Mouse (Mus musculus): ENCODE data around the gene Akt1. TPM values are rescaled to one million over a fixed set of nuclear protein-coding genes. Genes with fewer than 3 reads are reported as not detected.

Gene Akt1
- polyA plus RNA-seq, 1 experiment from 2014 or later, result 154 TPM

GRCm38 (mm10) chr12:112617898-112618380, 56.7 kb downstream of the Akt1 start:
- Histone ChIP-seq H3K9me3 (replicated peaks) (no peaks in the 10 kb centered on the region), H3K27me3 (peaks cover 48% of the 10 kb centered on the region), H3K4me2 (replicated peaks) (no peak overlapping the region), H3K27ac (no peak overlapping the region), H3K36me3 (no peaks in the 10 kb centered on the region), H3K4me3 (no peak overlapping the region), H3K9ac (no peak overlapping the region), H3K4me1 (peaks cover 25% of the 10 kb centered on the region)
- no peak for ATAC-seq (ENCODE audit: low FRiP score)
- 11% methylated on average over 8 of the region's 8 CpGs for WGBS

GRCm38 (mm10) chr12:112617184-112617583, 57.5 kb downstream of the Akt1 start:
- H3K4me2 ChIP-seq (replicated peaks), result no peak overlapping the region
- no peaks in the 10 kb centered on the region for H3K36me3 ChIP-seq
- ATAC-seq (ENCODE audit: low FRiP score), result no peak
- peaks cover 23% of the 10 kb centered on the region for H3K4me1 ChIP-seq
- WGBS, result 81% methylated on average over 11 of the region's 11 CpGs
- H3K27me3 ChIP-seq, result peaks cover 41% of the 10 kb centered on the region
- no peaks in the 10 kb centered on the region for H3K9me3 ChIP-seq (replicated peaks)
- no peak overlapping the region for H3K4me3 ChIP-seq
- no peak overlapping the region for H3K9ac ChIP-seq
- no peak overlapping the region for H3K27ac ChIP-seq

- Histone ChIP-seq H3K36me3 (no peaks in the 10 kb centered on the region), H3K4me3 (no peak overlapping the region), H3K4me1 (peaks cover 23% of the 10 kb centered on the region), H3K4me2 (replicated peaks) (no peak overlapping the region), H3K9me3 (replicated peaks) (no peaks in the 10 kb centered on the region), H3K9ac (no peak overlapping the region), H3K27me3 (peaks cover 36% of the 10 kb centered on the region), H3K27ac (no peak overlapping the region)
- WGBS, result 52% methylated on average over 9 of the region's 9 CpGs
- no peak for ATAC-seq (ENCODE audit: low FRiP score)
Observed at GRCm38 (mm10) chr12:112616668-112617067, 58.0 kb downstream of the Akt1 start.

GRCm38 (mm10) chr12:112609031-112609430, 65.7 kb downstream of the Akt1 start:
- H3K9ac ChIP-seq, result no peak overlapping the region
- no peak overlapping the region for H3K4me2 ChIP-seq (replicated peaks)
- ATAC-seq (ENCODE audit: low FRiP score), result no peak
- H3K4me1 ChIP-seq, result peaks cover 10% of the 10 kb centered on the region
- H3K9me3 ChIP-seq (replicated peaks), result no peaks in the 10 kb centered on the region
- no peaks in the 10 kb centered on the region for H3K36me3 ChIP-seq
- H3K27me3 ChIP-seq, result no peaks in the 10 kb centered on the region
- H3K27ac ChIP-seq, result no peak overlapping the region
- WGBS, result 89% methylated on average over 10 of the region's 10 CpGs
- no peak overlapping the region for H3K4me3 ChIP-seq

- H3K4me1 ChIP-seq, result peaks cover 10% of the 10 kb centered on the region
- H3K9ac ChIP-seq, result no peak overlapping the region
- H3K9me3 ChIP-seq (replicated peaks), result no peaks in the 10 kb centered on the region
- WGBS, result 71% methylated on average over 6 of the region's 6 CpGs
- H3K27ac ChIP-seq, result no peak overlapping the region
- H3K27me3 ChIP-seq, result no peaks in the 10 kb centered on the region
- H3K36me3 ChIP-seq, result no peaks in the 10 kb centered on the region
- no peak overlapping the region for H3K4me3 ChIP-seq
- H3K4me2 ChIP-seq (replicated peaks), result no peak overlapping the region
- no peak for ATAC-seq (ENCODE audit: low FRiP score)
Observed at GRCm38 (mm10) chr12:112606998-112607397, 67.7 kb downstream of the Akt1 start.

GRCm38 (mm10) chr12:112605766-112606165, 68.9 kb downstream of the Akt1 start:
- H3K9ac ChIP-seq, result no peak overlapping the region
- no peaks in the 10 kb centered on the region for H3K36me3 ChIP-seq
- no peak overlapping the region for H3K27ac ChIP-seq
- H3K4me3 ChIP-seq, result no peak overlapping the region
- H3K4me1 ChIP-seq, result peaks cover 10% of the 10 kb centered on the region
- H3K27me3 ChIP-seq, result no peaks in the 10 kb centered on the region
- no peaks in the 10 kb centered on the region for H3K9me3 ChIP-seq (replicated peaks)
- no peak overlapping the region for H3K4me2 ChIP-seq (replicated peaks)
- peak; percentile 46; the same call in 1 of the 2 replicates for ATAC-seq (ENCODE audit: low FRiP score)
- 48% methylated on average over 6 of the region's 6 CpGs for WGBS

GRCm38 (mm10) chr12:112604709-112605649, 69.7 kb downstream of the Akt1 start:
- ATAC-seq (ENCODE audit: low FRiP score), result peak; percentile 59
- H3K9ac ChIP-seq, result no peak overlapping the region
- peaks cover 10% of the 10 kb centered on the region for H3K4me1 ChIP-seq
- H3K4me2 ChIP-seq (replicated peaks), result no peak overlapping the region
- no peak overlapping the region for H3K4me3 ChIP-seq
- no peaks in the 10 kb centered on the region for H3K27me3 ChIP-seq
- WGBS, result 60% methylated on average over 20 of the region's 20 CpGs
- H3K27ac ChIP-seq, result no peak overlapping the region
- H3K9me3 ChIP-seq (replicated peaks), result no peaks in the 10 kb centered on the region
- H3K36me3 ChIP-seq, result no peaks in the 10 kb centered on the region

GRCm38 (mm10) chr12:112604022-112604421, 70.7 kb downstream of the Akt1 start:
- no peak overlapping the region for H3K4me2 ChIP-seq (replicated peaks)
- H3K27ac ChIP-seq, result no peak overlapping the region
- H3K4me1 ChIP-seq, result peaks cover 10% of the 10 kb centered on the region
- no peak overlapping the region for H3K4me3 ChIP-seq
- ATAC-seq (ENCODE audit: low FRiP score), result no peak
- H3K9ac ChIP-seq, result no peak overlapping the region
- no peaks in the 10 kb centered on the region for H3K9me3 ChIP-seq (replicated peaks)
- no peaks in the 10 kb centered on the region for H3K36me3 ChIP-seq
- 86% methylated on average over 5 of the region's 5 CpGs for WGBS
- H3K27me3 ChIP-seq, result no peaks in the 10 kb centered on the region; the same call in 1 of the 2 replicates

Small RNAs within 50 kb of the gene (microRNA-seq; reads per million reads assigned to microRNA genes)
- gene Mir6939, result not detected

Other genes starting within 250 kb of the Akt1 start
- gene A530016L24Rik, start 185.4 kb downstream of the Akt1 start, polyA plus RNA-seq (2016; fragmentation: Nextera tagmentation; extraction: Ambion mirVana), result 0.13 TPM in 1 of 2 replicates, not detected in the other
- 14.6 and 16.1 TPM in 2 replicates for gene Tmem179, start 158.1 kb downstream of the Akt1 start, polyA plus RNA-seq (2016; fragmentation: Nextera tagmentation; extraction: Ambion mirVana)
- gene Inf2, start 86.1 kb downstream of the Akt1 start, polyA plus RNA-seq (2016; fragmentation: Nextera tagmentation; extraction: Ambion mirVana), result 1.5 and 2.1 TPM in 2 replicates
- gene Adssl1, start 54.8 kb downstream of the Akt1 start, polyA plus RNA-seq (2016; fragmentation: Nextera tagmentation; extraction: Ambion mirVana), result 3.3 and 5.0 TPM in 2 replicates
- gene Siva1, start 30.2 kb downstream of the Akt1 start, polyA plus RNA-seq (2016; fragmentation: Nextera tagmentation; extraction: Ambion mirVana), result 100 and 124 TPM in 2 replicates
- 5.8 and 7.5 TPM in 2 replicates for gene Zbtb42, start 3.9 kb upstream of the Akt1 start, polyA plus RNA-seq (2016; fragmentation: Nextera tagmentation; extraction: Ambion mirVana)
- 28.3 and 28.5 TPM in 2 replicates for gene Cep170b, start 45.6 kb upstream of the Akt1 start, polyA plus RNA-seq (2016; fragmentation: Nextera tagmentation; extraction: Ambion mirVana)
- 5.0 and 5.4 TPM in 2 replicates for gene Pld4, start 85.8 kb upstream of the Akt1 start, polyA plus RNA-seq (2016; fragmentation: Nextera tagmentation; extraction: Ambion mirVana)
- gene Ahnak2, start 127.8 kb upstream of the Akt1 start, polyA plus RNA-seq (2016; fragmentation: Nextera tagmentation; extraction: Ambion mirVana), result 0.48 and 0.64 TPM in 2 replicates
- 16.9 and 19.7 TPM in 2 replicates for gene Clba1, start 134.1 kb upstream of the Akt1 start, polyA plus RNA-seq (2016; fragmentation: Nextera tagmentation; extraction: Ambion mirVana)
- gene Cdca4, start 154.5 kb upstream of the Akt1 start, polyA plus RNA-seq (2016; fragmentation: Nextera tagmentation; extraction: Ambion mirVana), result 101 TPM in 2 replicates
- not detected in 2 replicates for gene Gpr132, start 193.3 kb upstream of the Akt1 start, polyA plus RNA-seq (2016; fragmentation: Nextera tagmentation; extraction: Ambion mirVana)